Mouse (Mus musculus) stomach, postnatal 0 days (tissue): ENCODE measurements around the gene Pgf.

Experiments
- CTCF ChIP-seq: IDR thresholded peaks from 2 replicates; pipeline ENCODE4 v1.5.1; 2016; ENCODE audit warnings: antibody characterized with exemption, low read depth, mild to moderate bottlenecking, moderate library complexity
- EP300 ChIP-seq: optimal IDR thresholded peaks from 2 replicates; pipeline ENCODE3; 2016; ENCODE audit warnings: antibody characterized with exemption

DNA sequence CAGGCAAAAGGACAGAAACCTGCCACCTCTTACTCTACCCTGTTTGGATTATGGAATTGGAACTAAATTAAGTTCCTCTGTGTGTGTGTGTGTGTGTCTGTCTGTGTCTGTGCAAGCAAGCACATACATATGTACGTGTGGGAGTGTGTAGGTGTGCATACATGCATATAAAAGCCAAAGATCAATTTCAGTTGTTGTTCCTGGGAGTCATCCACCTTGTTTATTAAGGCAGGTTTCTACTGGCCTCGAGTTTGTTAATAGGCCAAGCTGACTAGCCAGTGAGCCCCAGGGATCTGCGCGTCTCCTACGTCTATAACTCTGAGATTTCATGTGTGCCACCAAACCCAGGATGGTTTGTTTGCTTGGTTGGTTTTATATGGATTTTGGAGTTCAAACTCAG, 52.8 kb downstream of the Pgf start:
- no peak for TF ChIP-seq CTCF
- TF ChIP-seq EP300, result no peak
